Mouse (Mus musculus): ENCODE results near the gene Pdgfc.

GRCm38 (mm10) chr3:81046652-81047607 lies 10.7 kb downstream of the Pdgfc start:
- no peak for TF ChIP-seq CTCF (conservative IDR thresholded peaks at IDR 0.05; ENCODE audit: insufficient read depth, insufficient read length, low read depth, low read length)
- no peak for TF ChIP-seq POLR2A (IDR thresholded peaks at IDR 0.05; ENCODE audit: low read depth, low read length)
